Mouse (Mus musculus): ENCODE measurements around the gene Trpt1.

DNA sequence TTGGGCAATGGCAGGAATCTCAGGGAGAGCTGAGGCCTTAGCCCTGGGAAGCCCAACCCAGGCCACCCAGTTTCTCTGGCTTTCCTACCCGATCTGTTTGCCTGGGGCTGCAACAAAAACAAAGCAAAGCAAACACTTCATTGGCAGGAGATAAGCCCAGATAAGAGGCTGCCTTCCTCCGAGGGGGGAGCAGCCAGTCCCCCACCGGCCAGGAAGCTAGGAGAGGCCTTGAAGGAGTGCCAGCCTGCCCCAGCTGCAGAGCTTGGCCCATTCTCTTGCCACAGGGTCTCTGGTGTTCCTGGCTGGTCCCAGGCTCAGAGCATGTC, 43.3 kb upstream of the Trpt1 start:
- TF ChIP-seq CTCF (IDR thresholded peaks at IDR 0.05; ENCODE audit: control insufficient read depth, insufficient read depth, insufficient read length) = no peak
- no peak for TF ChIP-seq MYOD1 (IDR thresholded peaks at IDR 0.05; ENCODE audit: control insufficient read depth, insufficient read length, low read depth)
- TF ChIP-seq FOSL1 (IDR thresholded peaks at IDR 0.05; ENCODE audit: insufficient read depth, low read length, poor library complexity, severe bottlenecking) = no peak
